In genomic region chr1:73515781-73516180, GRCm38 (mm10) we compare ENCODE assay signal across 23 mouse cellular contexts.
DNase-seq lines count a peak whose midpoint lies in the region; ATAC-seq and TF ChIP-seq lines count a peak whose summit lies in the region.
"Had no signal": no experiment of that assay in that cellular context is flagged by ENCODE, and none has a peak within 500 bp of the region (broad histone marks: within the 10 kb centered on the region; RNA-seq: fewer than 3 reads in every experiment).

No protein-coding gene starts in this region.

- H3K27ac ChIP-seq in heart, embryonic 12.5 days (ENCODE audit: poor library complexity, severe bottlenecking): no peak overlapping the region
- no peak overlapping the region for H3K27ac ChIP-seq in CH12.LX (ENCODE audit: insufficient read depth, low read depth)
- H3K27ac ChIP-seq: embryonic facial prominence, embryonic 10.5 days; hindbrain, embryonic 13.5 days; left cerebral cortex, adult 2 months; macrophage; midbrain, embryonic 10.5 days had no signal

- H3K27me3 ChIP-seq in heart, embryonic 12.5 days (replicated peaks): no peaks in the 10 kb centered on the region; the same call in 1 of the 2 replicates
- H3K27me3 ChIP-seq in CH12.LX (replicated peaks): peaks cover 76% of the 10 kb centered on the region
- H3K27me3 ChIP-seq: hindbrain, embryonic 13.5 days had no signal

- intact Hi-C loops in gastrocnemius, postnatal 14 days (cut with DNase I; ENCODE audit: low total_unique reads): no loop called here
- intact Hi-C loops in heart, postnatal 25 days (cut with DNase I): no loop called here

- 82% methylated on average over 5 of the region's 5 CpGs for WGBS in heart, embryonic 12.5 days

- TF ChIP-seq RAD21 in CH12.LX (IDR thresholded peaks at IDR 0.05; ENCODE audit: low read depth, low read length): no peak

- no peak for TF ChIP-seq CTCF in CH12.LX (conservative IDR thresholded peaks at IDR 0.05 in 1 of 2, IDR thresholded peaks at IDR 0.05 in 1 of 2; ENCODE audit: low read depth in 2 of 2, low read length in 2 of 2)

- no peak overlapping the region for H3K4me2 ChIP-seq in heart, embryonic 12.5 days
- H3K4me2 ChIP-seq in CH12.LX (ENCODE audit: insufficient read depth, low read depth, poor library complexity, severe bottlenecking): no peak overlapping the region
- H3K4me2 ChIP-seq: hindbrain, embryonic 13.5 days had no signal

- in situ Hi-C loops in CH12.LX (cut with MboI; ENCODE audit: low pct_ligation_motif_present, low pct_unique_long_range_greater_than_20kb, low sequenced_read_pairs): no loop called here

- TF ChIP-seq POLR2A in CH12.LX (IDR thresholded peaks at IDR 0.05; ENCODE audit: low read depth, low read length): no peak

- no peak overlapping the region for H3K9ac ChIP-seq in heart, embryonic 12.5 days
- H3K9ac ChIP-seq in CH12.LX (ENCODE audit: insufficient read depth, low read depth): no peak overlapping the region
- H3K9ac ChIP-seq: hindbrain, embryonic 13.5 days had no signal

- DNase-seq in heart, adult 11 months: peak; percentile 92
- peak; percentile 2 for DNase-seq in CH12.LX (ENCODE audit: extremely low read depth)
- peak; percentile 38 for DNase-seq in gastrocnemius, postnatal 14 days
- DNase-seq in heart, postnatal 25 days (ENCODE audit: low spot score): peak; percentile 7
- DNase-seq in adrenal gland, adult (ENCODE audit: inconsistent age in 2 of 2, low spot score in 1 of 2): no peak
- DNase-seq in layer of hippocampus, adult 9-10 months (ENCODE audit: low spot score): no peak
- DNase-seq: cerebellum, adult 11 months; cerebellum, postnatal 10 days; kidney, adult 18-20 months; kidney, postnatal 4 days; layer of hippocampus, adult 9-11 months; left cerebral cortex, postnatal 4 days; thymus, adult 2 months had no signal

- dilution Hi-C loops in CH12.LX (cut with MboI; ENCODE audit: extremely low pct_ligation_motif_present, extremely low pct_unique_long_range_greater_than_20kb, low sequenced_read_pairs): no loop called here

- no peak overlapping the region for H3K4me3 ChIP-seq in heart, embryonic 12.5 days
- H3K4me3 ChIP-seq in CH12.LX (replicated peaks in 1 of 3; ENCODE audit: low read depth in 2 of 3, low read length in 2 of 3, poor library complexity in 1 of 3): no peak overlapping the region
- H3K4me3 ChIP-seq: embryonic facial prominence, embryonic 10.5 days; hindbrain, embryonic 13.5 days; left cerebral cortex, adult 2 months; midbrain, embryonic 10.5 days; myocyte had no signal

- no peaks in the 10 kb centered on the region for H3K9me3 ChIP-seq in heart, embryonic 12.5 days (replicated peaks)
- no peaks in the 10 kb centered on the region for H3K9me3 ChIP-seq in CH12.LX (replicated peaks; ENCODE audit: low read length)
- H3K9me3 ChIP-seq: embryonic facial prominence, embryonic 10.5 days; hindbrain, embryonic 13.5 days; midbrain, embryonic 10.5 days had no signal

- H3K36me3 ChIP-seq in heart, embryonic 12.5 days: no peaks in the 10 kb centered on the region
- H3K36me3 ChIP-seq in CH12.LX (replicated peaks in 1 of 2; ENCODE audit: control insufficient read depth in 1 of 2, insufficient read depth in 1 of 2, low read length in 1 of 2): no peaks in the 10 kb centered on the region
- H3K36me3 ChIP-seq: embryonic facial prominence, embryonic 10.5 days; hindbrain, embryonic 13.5 days; midbrain, embryonic 10.5 days had no signal

- TF ChIP-seq EP300 in CH12.LX (IDR thresholded peaks at IDR 0.05; ENCODE audit: low read length): no peak

- ATAC-seq in heart, embryonic 12.5 days (ENCODE audit: insufficient number of reproducible peaks, low FRiP score): no peak
- ATAC-seq: CD4-positive, CD25-positive, alpha-beta regulatory T cell, adult 4 months; inflammation-experienced regulatory T-cells, adult 6 months; midbrain, embryonic 16.5 days had no signal

- no peaks in the 10 kb centered on the region for H3K79me2 ChIP-seq in CH12.LX (replicated peaks; ENCODE audit: control insufficient read depth, extremely low read depth, insufficient read depth, poor library complexity, severe bottlenecking)

- no peaks in the 10 kb centered on the region for H3K4me1 ChIP-seq in heart, embryonic 12.5 days (replicated peaks)
- no peaks in the 10 kb centered on the region for H3K4me1 ChIP-seq in CH12.LX (ENCODE audit: control insufficient read depth in 1 of 2, insufficient read depth in 2 of 2)

TF ChIP-seq in CH12.LX, 34 proteins besides CTCF, POLR2A, EP300 and RAD21:
- no peak for TF ChIP-seq ZKSCAN1 (IDR thresholded peaks at IDR 0.05; ENCODE audit: borderline replicate concordance, low read depth, low read length)
- TF ChIP-seq TCF12 (IDR thresholded peaks at IDR 0.05; ENCODE audit: low read depth, low read length): no peak
- TF ChIP-seq NELFE (IDR thresholded peaks at IDR 0.05; ENCODE audit: low read depth, low read length): no peak
- TF ChIP-seq KAT2A (IDR thresholded peaks at IDR 0.05; ENCODE audit: insufficient replicate concordance, low read length): no peak
- TF ChIP-seq SMC3 (IDR thresholded peaks at IDR 0.05; ENCODE audit: low read depth, low read length): no peak

Comparison
In these comparisons a context has a peak if more than half of its experiments do, and no peak if none do; other contexts are left out.
1. DNase-seq: peak in heart, adult 11 months (single experiment), CH12.LX (single experiment), gastrocnemius, postnatal 14 days (single experiment) and heart, postnatal 25 days (single experiment); none in adrenal gland, adult (0 of 2) and layer of hippocampus, adult 9-10 months (single experiment).